Mouse (Mus musculus): Measurements from ENCODE around the gene Eif5a2. TPM values are rescaled to one million over a fixed set of nuclear protein-coding genes. Genes with fewer than 3 reads are reported as not detected.

Gene Eif5a2
- total RNA-seq (2023) = 4.7 TPM

GRCm38 (mm10) chr3:28780994-28781393 lies at the start of gene Eif5a2:
Gene Eif5a2 (plus strand): TSS chr3:28781276.

GRCm38 (mm10) chr3:28805301-28806097 lies 24.4 kb downstream of the Eif5a2 start, which contains the start of gene Rpl22l1:
Gene Rpl22l1 (plus strand): TSS chr3:28805436.

Other genes starting within 250 kb of the Eif5a2 start
- gene Slc2a2, start 83.4 kb upstream of the Eif5a2 start, total RNA-seq (2023) = not detected
- 398 TPM for gene Rpl22l1, start 24.2 kb downstream of the Eif5a2 start, total RNA-seq (2023)
- not detected for gene Gm1527, start 111.3 kb downstream of the Eif5a2 start, total RNA-seq (2023)